ENCODE assay signal across 14 mouse cellular contexts in the genomic region with DNA sequence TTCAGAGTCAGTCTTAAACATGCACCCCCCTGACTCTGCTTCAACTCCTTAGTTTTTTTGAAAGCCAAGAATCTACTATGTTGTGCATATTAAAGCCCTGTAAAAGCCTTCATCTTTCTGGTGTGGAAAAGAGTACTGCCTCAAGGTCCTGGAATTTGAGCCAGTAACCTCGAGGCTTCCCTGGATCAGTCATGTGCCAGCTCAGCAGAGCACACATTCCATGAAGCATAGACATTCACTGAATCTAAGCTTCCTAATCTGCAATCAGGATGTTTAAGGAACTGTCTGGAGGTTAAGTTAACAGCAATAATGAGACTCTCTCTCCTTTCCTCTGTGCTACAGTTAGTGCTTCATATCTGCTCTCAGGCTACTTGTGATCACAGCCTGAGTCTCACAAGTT.
"Had no signal": no experiment of that assay in that cellular context is flagged by ENCODE, and none has a peak within 500 bp of the region (broad histone marks: within the 10 kb centered on the region; RNA-seq: fewer than 3 reads in every experiment).

No protein-coding gene starts in this region.

- ATAC-seq: midbrain, embryonic 13.5 days; midbrain, embryonic 15.5 days had no signal

- DNase-seq: lung, adult 18-20 months; lung, embryonic 14.5 days; lung, postnatal 10 days; lung, postnatal 4 days; retina, postnatal 1 day; right cerebral cortex, adult 18-20 months; right cerebral cortex, postnatal 14 days; thymus, adult 2 months; thymus, postnatal 36 days had no signal

- H3K27me3 ChIP-seq: midbrain, embryonic 13.5 days; midbrain, embryonic 15.5 days; neural tube, embryonic 13.5 days; neural tube, embryonic 15.5 days; stomach, embryonic 15.5 days had no signal
